Mouse (Mus musculus) gonadal fat pad, adult 2 months (tissue): ENCODE measurements around the gene Catsper3. TPM values are rescaled to one million over a fixed set of nuclear protein-coding genes. Genes with fewer than 3 reads are reported as not detected.

Source experiments
- DNase-seq: peaks from one replicate; pipeline ENCODE4 v3.0.0-alpha.2; 2012; ENCODE audit warnings: low read depth
- polyA plus RNA-seq: library from polyadenylated mRNA; depleted of rRNA; stranded (reverse); fragments of >200 nt; gene quantifications from 2 replicates; pipeline ENCODE4 v1.2.3, GENCODE M21; 2012; rRNA removed

Catsper3 gene
- polyA plus RNA-seq, 1 experiment = 0.41 TPM

- DNase-seq = no peak
Measured at GRCm38 (mm10) chr13:55852205-55852604, 67.8 kb downstream of the Catsper3 start.

DNA sequence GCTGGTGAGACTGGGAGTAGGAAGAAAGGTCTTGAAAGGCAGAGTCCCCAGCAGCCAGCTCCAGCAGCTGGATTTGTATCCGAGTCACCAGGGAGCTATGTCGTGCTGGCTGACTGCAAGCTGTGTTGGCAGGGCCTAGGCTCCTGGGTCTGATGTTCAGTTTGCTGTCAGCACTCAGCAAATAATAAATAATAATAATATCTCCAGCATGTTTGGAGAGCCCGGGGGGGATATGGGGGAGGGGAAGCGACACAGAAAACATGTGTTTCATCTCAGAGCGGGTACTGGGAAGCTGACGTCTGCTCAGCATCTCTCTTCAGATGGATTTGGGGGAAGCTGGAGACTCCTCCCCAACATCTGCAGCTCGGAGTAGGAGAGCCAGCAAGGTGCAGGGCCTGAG lies 71.4 kb downstream of the Catsper3 start:
- DNase-seq = no peak

GRCm38 (mm10) chr13:55858463-55858862 lies 74.1 kb downstream of the Catsper3 start:
- DNase-seq = no peak

Other genes starting within 250 kb of the Catsper3 start
- 52.7 and 53.6 TPM in 2 replicates for gene Ddx41, start 247.9 kb upstream of the Catsper3 start, polyA plus RNA-seq
- gene Fam193b, start 213.4 kb upstream of the Catsper3 start, polyA plus RNA-seq = 51.3 and 57.7 TPM in 2 replicates
- gene Tmed9, start 210.8 kb upstream of the Catsper3 start, polyA plus RNA-seq = 166 and 199 TPM in 2 replicates
- 20.3 and 25.3 TPM in 2 replicates for gene B4galt7, start 184.7 kb upstream of the Catsper3 start, polyA plus RNA-seq
- 29.0 and 30.2 TPM in 2 replicates for gene Caml, start 161.6 kb upstream of the Catsper3 start, polyA plus RNA-seq
- gene Ddx46, start 149.5 kb upstream of the Catsper3 start, polyA plus RNA-seq = 13.6 and 13.9 TPM in 2 replicates
- 35.5 and 35.6 TPM in 2 replicates for gene B230219D22Rik, start 91.4 kb upstream of the Catsper3 start, polyA plus RNA-seq
- 57.4 and 58.7 TPM in 2 replicates for gene Txndc15, start 69.9 kb upstream of the Catsper3 start, polyA plus RNA-seq
- 22.1 and 30.1 TPM in 2 replicates for gene Pcbd2, start 57.2 kb upstream of the Catsper3 start, polyA plus RNA-seq
- not detected in 2 replicates for gene Pitx1, start 51.6 kb downstream of the Catsper3 start, polyA plus RNA-seq